Mouse (Mus musculus) ES-CJ7 (cell line): Measurements from ENCODE around the gene Rrm2.
"Not testable (repeated sequence)": the region's sequence is repeated elsewhere in the genome, so short reads cannot be mapped to it uniquely, and the experiment has no call there.

ENCODE experiments used
- DNase-seq: peaks from one replicate; pipeline ENCODE4 v3.0.0; 2011; ENCODE audit warnings: low read depth, low spot score

The Rrm2 gene

GRCm38 (mm10) chr12:24707954-24708823, at the start of gene Rrm2:
Gene Rrm2, plus strand, starts transcription at chr12:24708241.
- DNase-seq, result peak; percentile 94

- no peak for DNase-seq
Observed at GRCm38 (mm10) chr12:24658998-24659397, 49.0 kb upstream of the Rrm2 start.

GRCm38 (mm10) chr12:24659923-24660322, 48.1 kb upstream of the Rrm2 start:
- no peak for DNase-seq

- DNase-seq, result no peak
Observed at GRCm38 (mm10) chr12:24661100-24661499, 46.9 kb upstream of the Rrm2 start.

GRCm38 (mm10) chr12:24662131-24662530, 45.9 kb upstream of the Rrm2 start:
- DNase-seq, result no peak

- DNase-seq, result no peak
Observed at GRCm38 (mm10) chr12:24680096-24680491, 27.9 kb upstream of the Rrm2 start.

GRCm38 (mm10) chr12:24680492-24681285, 27.4 kb upstream of the Rrm2 start:
- no peak for DNase-seq

- no peak for DNase-seq
Observed at GRCm38 (mm10) chr12:24681286-24682023, 26.6 kb upstream of the Rrm2 start, which contains the start of gene Cys1. Gene Cys1, minus strand, starts transcription at chr12:24681813.

GRCm38 (mm10) chr12:24682563-24682962, 25.5 kb upstream of the Rrm2 start:
- no peak for DNase-seq

- DNase-seq, result no peak
Observed at GRCm38 (mm10) chr12:24683461-24683860, 24.6 kb upstream of the Rrm2 start.

- DNase-seq, result no peak
Observed at GRCm38 (mm10) chr12:24686038-24686695, 21.9 kb upstream of the Rrm2 start.

- no peak for DNase-seq
Observed at GRCm38 (mm10) chr12:24686696-24687346, 21.2 kb upstream of the Rrm2 start.

- DNase-seq, result no peak
Observed at GRCm38 (mm10) chr12:24690351-24690750, 17.7 kb upstream of the Rrm2 start.

- DNase-seq, result peak; percentile 82
Observed at GRCm38 (mm10) chr12:24696500-24697483, 11.2 kb upstream of the Rrm2 start.

- peak; percentile 80 for DNase-seq
Observed at GRCm38 (mm10) chr12:24697484-24698204, 10.4 kb upstream of the Rrm2 start.

- no peak for DNase-seq
Observed at GRCm38 (mm10) chr12:24698514-24698913, 9.5 kb upstream of the Rrm2 start.

- DNase-seq, result no peak
Observed at GRCm38 (mm10) chr12:24699578-24699977, 8.5 kb upstream of the Rrm2 start.

- not testable (repeated sequence) for DNase-seq
Observed at GRCm38 (mm10) chr12:24701621-24702020, 6.4 kb upstream of the Rrm2 start.

- DNase-seq, result no peak
Observed at GRCm38 (mm10) chr12:24703013-24703412, 5.0 kb upstream of the Rrm2 start.
